Mouse (Mus musculus) heart, embryonic 11.5 days (tissue): ENCODE measurements around the gene Usp31. TPM values are rescaled to one million over a fixed set of nuclear protein-coding genes. Genes with fewer than 3 reads are reported as not detected.

Experiments
- ATAC-seq: fragments of 200-750 bp; cut with Nextera tagmentation; replicated peaks from 2 replicates; pipeline ENCODE4 v1.8.0; 2017; ENCODE audit warnings: moderate library complexity; ENCODE audit not compliant: insufficient number of reproducible peaks, low FRiP score, low TSS enrichment
- H3K27ac ChIP-seq: fragments of 300-500 bp; sonication (generic); 2 replicates; pipeline ENCODE4 v1.5.1; 2014; ENCODE audit warnings: mild to moderate bottlenecking, low read depth, low read length
- H3K27me3 ChIP-seq: fragments of 300-500 bp; sonication (generic); 2 replicates; pipeline ENCODE4 v1.6.1; 2014; ENCODE audit warnings: mild to moderate bottlenecking, low read length, mixed read lengths; ENCODE audit not compliant: control insufficient read depth, insufficient read depth
- H3K36me3 ChIP-seq: fragments of 300-500 bp; sonication (generic); 2 replicates; pipeline ENCODE4 v1.6.1; 2014; ENCODE audit warnings: mild to moderate bottlenecking, low read length, moderate library complexity, mixed read lengths; ENCODE audit not compliant: control insufficient read depth, insufficient read depth
- H3K4me1 ChIP-seq: fragments of 300-500 bp; sonication (generic); 2 replicates; pipeline ENCODE4 v1.6.1; 2014; ENCODE audit warnings: low read length; ENCODE audit not compliant: control insufficient read depth, insufficient read depth
- H3K4me2 ChIP-seq: fragments of 300-500 bp; sonication (generic); 2 replicates; pipeline ENCODE4 v1.6.1; 2014; ENCODE audit warnings: mild to moderate bottlenecking, moderate library complexity
- H3K4me3 ChIP-seq: fragments of 300-500 bp; sonication (generic); 2 replicates; pipeline ENCODE4 v1.5.1; 2014; ENCODE audit warnings: low read depth, low read length
- H3K9ac ChIP-seq: fragments of 300-500 bp; sonication (generic); 2 replicates; pipeline ENCODE4 v1.6.1; 2014; ENCODE audit warnings: mild to moderate bottlenecking, low read depth, low read length, moderate library complexity
- H3K9me3 ChIP-seq: fragments of 300-500 bp; sonication (generic); replicated peaks from 2 replicates; pipeline ENCODE4 v1.6.1; 2016; ENCODE audit warnings: low read length; ENCODE audit not compliant: control insufficient read depth
- WGBS: fragments of 180-500 bp; shearing (Covaris S2); extraction: QIAGEN DNeasy Blood & Tissue Kit; methylation state at CpG from one replicate; pipeline ENCODE4 v1.1.7; 2014; ENCODE audit not compliant: insufficient replicate concordance; 5-methylcytosine and 5-hydroxymethylcytosine counted together
- polyA plus RNA-seq: library from polyadenylated mRNA; unstranded; fragments of >200 nt; fragmentation: Nextera tagmentation; extraction: Ambion mirVana; gene quantifications from 2 replicates; pipeline ENCODE4 v1.2.1, GENCODE M21; 2014

Gene Usp31
- polyA plus RNA-seq, 1 experiment from 2014 or later = 2.6 TPM

DNA sequence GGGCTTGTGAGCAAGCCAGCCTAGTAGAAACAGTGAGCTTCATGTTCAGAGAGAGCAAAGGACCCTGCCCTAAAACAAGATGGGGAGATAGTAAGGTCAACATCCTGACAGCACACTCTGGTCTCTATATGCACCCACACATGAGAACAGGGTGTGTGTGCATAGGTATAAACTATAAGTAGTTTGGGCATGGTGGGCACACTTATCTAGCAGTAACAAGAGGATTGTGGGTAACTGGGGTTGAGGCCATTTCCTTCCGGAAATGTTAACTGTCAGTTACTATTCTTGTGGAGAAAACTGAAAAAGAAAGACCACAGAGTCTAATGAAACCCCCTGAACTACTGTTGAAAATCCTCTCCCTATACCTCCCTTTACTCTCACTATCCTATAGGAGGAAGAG lies 112.4 kb downstream of the Usp31 start:
- 75% methylated on average over 1 of the region's 1 CpGs for WGBS
- Histone ChIP-seq H3K4me1 (no peaks in the 10 kb centered on the region), H3K9me3 (no peaks in the 10 kb centered on the region), H3K27ac (no peak overlapping the region), H3K4me2 (no peak overlapping the region), H3K4me3 (no peak overlapping the region), H3K9ac (no peak overlapping the region), H3K27me3 (no peaks in the 10 kb centered on the region), H3K36me3 (no peaks in the 10 kb centered on the region)
- ATAC-seq = no peak

Other genes with a start within 250 kb of the Usp31 start
- 0.07 and 0.20 TPM in 2 replicates for gene Scnn1g, start 27.2 kb upstream of the Usp31 start, polyA plus RNA-seq
- not detected in 2 replicates for gene Scnn1b, start 157.8 kb upstream of the Usp31 start, polyA plus RNA-seq